Mouse (Mus musculus) testis, adult 2 months (tissue): ENCODE results near the gene Foxd4.

ENCODE experiments used
- CTCF ChIP-seq: fragments of 200-500 bp; IDR thresholded peaks from 2 replicates; pipeline ENCODE4 v1.5.1; 2012; ENCODE audit warnings: low read depth, mild to moderate bottlenecking, inconsistent platforms, low read length, moderate library complexity; ENCODE audit not compliant: control insufficient read depth, insufficient read depth, insufficient replicate concordance
- POLR2A ChIP-seq: fragments of 200-500 bp; IDR thresholded peaks from 2 replicates; pipeline ENCODE4 v1.6.1; 2012; ENCODE audit warnings: low read depth, mild to moderate bottlenecking, inconsistent platforms, low read length, moderate library complexity; ENCODE audit not compliant: control insufficient read depth

- TF ChIP-seq CTCF (no peak), POLR2A (peak; percentile 19; the same call in 1 of the 2 replicates)
Measured at GRCm38 (mm10) chr19:24899578-24900544, 1.1 kb downstream of the Foxd4 start.
